Mouse (Mus musculus) T-helper 17 cell (primary cell): ENCODE measurements around the gene Slco3a1.

ENCODE experiments used
- in situ Hi-C, 2 experiments: fragments of 300-600 bp; cut with MboI, MseI; formaldehyde crosslinking; loops; 1 replicate in 1 of 2; 2 replicates in 1 of 2; pipeline ENCODE4 v1.15.1; 2025; ENCODE audit warnings: high pct_unique_total_duplicates in 2 of 2

Gene Slco3a1

GRCm38 (mm10) chr7:74493775-74494174 lies 60.8 kb downstream of the Slco3a1 start:
- in situ Hi-C loops = no loop called here

GRCm38 (mm10) chr7:74491683-74492355 lies 62.8 kb downstream of the Slco3a1 start:
- in situ Hi-C loops = no loop called here

GRCm38 (mm10) chr7:74488141-74488540 lies 66.4 kb downstream of the Slco3a1 start:
- in situ Hi-C loops = no loop called here

GRCm38 (mm10) chr7:74487727-74488126 lies 66.9 kb downstream of the Slco3a1 start:
- in situ Hi-C loops = no loop called here

- in situ Hi-C loops = no loop called here
These were observed 68.5 kb downstream of the Slco3a1 start for GRCm38 (mm10) chr7:74486083-74486482.

- in situ Hi-C loops = no loop called here
These were observed 68.9 kb downstream of the Slco3a1 start for GRCm38 (mm10) chr7:74485669-74486068.

GRCm38 (mm10) chr7:74484024-74484385 lies 70.6 kb downstream of the Slco3a1 start:
- in situ Hi-C loops = no loop called here

- in situ Hi-C loops = no loop called here
These were observed 71.1 kb downstream of the Slco3a1 start for GRCm38 (mm10) chr7:74483294-74484023.

GRCm38 (mm10) chr7:74471740-74472139 lies 82.8 kb downstream of the Slco3a1 start:
- in situ Hi-C loops = no loop called here

GRCm38 (mm10) chr7:74466886-74467285 lies 87.7 kb downstream of the Slco3a1 start:
- in situ Hi-C loops = no loop called here

- in situ Hi-C loops = no loop called here
These were observed 89.9 kb downstream of the Slco3a1 start for GRCm38 (mm10) chr7:74464638-74465037.

GRCm38 (mm10) chr7:74462451-74462850 lies 92.1 kb downstream of the Slco3a1 start:
- in situ Hi-C loops = no loop called here

GRCm38 (mm10) chr7:74461736-74462135 lies 92.8 kb downstream of the Slco3a1 start:
- in situ Hi-C loops = no loop called here

- in situ Hi-C loops = no loop called here
These were observed 93.4 kb downstream of the Slco3a1 start for GRCm38 (mm10) chr7:74461146-74461545.

- in situ Hi-C loops = no loop called here
These were observed 94.8 kb downstream of the Slco3a1 start for GRCm38 (mm10) chr7:74459812-74460211.

- in situ Hi-C loops = no loop called here
These were observed 95.3 kb downstream of the Slco3a1 start for GRCm38 (mm10) chr7:74459277-74459676.

GRCm38 (mm10) chr7:74458475-74459221 lies 95.9 kb downstream of the Slco3a1 start:
- in situ Hi-C loops = no loop called here

- in situ Hi-C loops = no loop called here
These were observed 97.1 kb downstream of the Slco3a1 start for GRCm38 (mm10) chr7:74457347-74457975.

- in situ Hi-C loops = no loop called here
These were observed 97.8 kb downstream of the Slco3a1 start for GRCm38 (mm10) chr7:74456781-74457180.

- in situ Hi-C loops = no loop called here
These were observed 103.5 kb downstream of the Slco3a1 start for GRCm38 (mm10) chr7:74451047-74451446.

- in situ Hi-C loops = no loop called here
These were observed 104.8 kb downstream of the Slco3a1 start for GRCm38 (mm10) chr7:74449802-74450201.

- in situ Hi-C loops = no loop called here
These were observed 106.8 kb downstream of the Slco3a1 start for GRCm38 (mm10) chr7:74447781-74448180.
